Mouse (Mus musculus) left cerebral cortex, postnatal 25 days (tissue): Measurements from ENCODE around the gene Garnl3. TPM values are rescaled to one million over a fixed set of nuclear protein-coding genes. Genes with fewer than 3 reads are reported as not detected.

Experiments
- DNase-seq, 2 experiments: peaks; one replicate each; pipeline ENCODE4 v3.0.0; 2022; ENCODE audit warnings: low spot score in 2 of 2, mixed read lengths in 1 of 2
- intact Hi-C: fragments of 180-260 bp; cut with DNase I; formaldehyde crosslinking; loops from one replicate; pipeline ENCODE4 v1.15.1; 2025
- total RNA-seq, 2 experiments: library from RNA; stranded (reverse); gene quantifications; 2 replicates each; pipeline ENCODE4 v1.2.3; 2021

Gene Garnl3
- total RNA-seq, 2 experiments from 2014 or later: 117 to 125 TPM

DNA sequence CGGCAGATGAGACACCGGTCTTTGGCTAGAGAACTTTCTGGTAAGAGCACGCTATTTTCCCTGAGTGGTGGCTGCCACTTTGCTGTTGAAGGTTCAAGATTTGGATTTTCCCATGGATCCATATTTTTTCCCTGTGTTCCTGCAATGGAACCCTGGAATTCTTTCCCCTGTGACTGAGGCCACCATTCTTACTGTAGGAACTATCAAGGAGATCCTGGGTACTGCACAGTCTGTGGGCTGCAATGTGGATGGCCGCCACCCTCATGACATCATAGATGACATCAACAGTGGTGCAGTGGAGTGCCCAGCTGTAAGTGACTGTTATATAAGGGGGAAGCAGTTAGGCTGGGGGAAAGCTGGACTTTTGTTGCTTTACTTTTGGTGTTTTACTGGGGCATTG is 167.9 kb downstream of the Garnl3 start:
- DNase-seq: peak in 1 of 2 experiments; percentile 48
- intact Hi-C loops: no loop called here

DNA sequence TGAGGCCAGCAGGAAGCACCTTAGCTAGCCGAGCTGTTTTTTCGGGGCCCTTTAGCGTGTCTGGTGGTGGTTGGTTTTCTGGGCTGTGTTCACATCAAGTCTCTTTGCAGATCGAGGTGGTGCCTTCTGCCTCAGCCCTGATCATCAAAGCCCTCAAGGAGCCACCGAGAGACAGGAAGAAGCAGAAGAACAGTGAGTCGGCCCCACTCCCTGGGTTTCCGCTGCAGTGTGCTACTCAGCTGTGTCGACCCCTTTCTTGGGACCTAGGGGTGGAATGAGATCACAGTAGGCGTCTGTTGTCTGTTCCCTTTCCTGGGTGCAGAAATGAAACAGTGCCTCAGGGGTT is 168.6 kb downstream of the Garnl3 start:
- intact Hi-C loops: no loop called here
- no peak for DNase-seq

DNA sequence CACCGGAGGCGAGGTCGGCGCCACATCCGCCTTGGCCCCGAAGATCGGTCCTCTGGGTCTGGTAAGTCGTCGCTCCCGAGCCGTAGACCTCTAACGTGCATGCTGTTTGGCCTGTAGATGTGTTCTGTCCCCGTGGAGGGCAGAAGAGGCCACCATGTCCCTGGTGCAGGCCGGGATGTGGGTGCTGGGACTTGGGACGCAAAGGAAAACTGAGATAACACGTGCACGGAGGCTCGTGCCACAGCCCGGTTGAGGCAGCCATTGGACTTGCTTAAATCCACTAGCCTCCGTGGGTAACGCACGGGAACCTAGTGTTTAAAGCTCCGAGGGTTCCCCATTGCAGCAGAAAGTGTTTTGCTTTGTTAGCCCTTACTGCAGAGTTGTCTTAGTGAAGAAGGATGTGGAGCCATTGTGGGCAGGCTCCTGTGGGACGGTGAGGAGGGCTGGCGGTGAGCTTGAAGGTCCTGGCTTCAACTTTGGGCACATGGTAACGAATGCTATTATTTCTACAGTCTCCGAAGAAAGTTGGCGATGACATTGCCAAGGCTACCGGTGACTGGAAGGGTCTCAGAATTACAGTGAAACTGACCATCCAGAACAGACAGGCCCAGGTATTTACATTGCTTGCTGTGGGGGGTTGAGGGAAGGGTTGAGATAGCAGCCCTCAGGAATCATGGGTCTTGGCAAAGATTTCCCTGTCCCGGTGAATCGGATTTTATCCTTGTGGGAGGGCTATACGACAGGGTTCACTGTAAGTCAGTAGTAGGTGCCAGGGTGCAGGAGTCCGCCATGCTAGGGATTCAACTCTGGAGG is 169.2 kb downstream of the Garnl3 start:
- DNase-seq: peak in 1 of 2 experiments; percentile 32
- intact Hi-C loops: no loop called here

- intact Hi-C loops: no loop called here
- DNase-seq: peak; percentile 95
These were observed 170.1 kb downstream of the Garnl3 start, which contains the start of the genes Rpl12 and Lrsam1 for GRCm38 (mm10) chr2:32961192-32961995. Rpl12 (plus strand) TSS chr2:32961559. Lrsam1 (minus strand) TSS chr2:32961614.

- intact Hi-C loops: no loop called here
- no peak for DNase-seq
These were observed 171.2 kb downstream of the Garnl3 start for GRCm38 (mm10) chr2:32960273-32960672.

DNA sequence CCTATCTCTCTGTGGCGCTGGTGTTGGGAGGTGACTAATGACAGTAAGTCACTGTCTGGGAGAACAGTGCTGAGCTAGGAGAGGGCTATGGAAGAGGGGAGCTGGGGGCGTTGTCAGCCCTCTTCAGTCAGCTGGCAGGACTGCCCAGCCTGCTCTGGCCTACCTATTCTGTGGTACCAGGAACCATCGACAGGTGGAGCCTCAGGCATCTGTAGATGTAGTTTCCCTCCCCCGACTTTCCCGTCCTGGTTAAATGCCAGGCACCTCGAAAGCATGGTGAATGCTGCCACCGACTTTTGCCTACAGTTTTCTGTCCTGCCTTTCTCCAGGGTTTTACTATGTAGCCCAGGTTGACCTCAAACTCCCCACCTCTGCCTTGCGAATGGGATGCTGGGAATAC is 174.1 kb downstream of the Garnl3 start:
- peak in 1 of 2 experiments; percentile 62 for DNase-seq
- intact Hi-C loops: no loop called here

GRCm38 (mm10) chr2:32954581-32954980 is 176.9 kb downstream of the Garnl3 start:
- no peak for DNase-seq
- intact Hi-C loops: no loop called here

DNA sequence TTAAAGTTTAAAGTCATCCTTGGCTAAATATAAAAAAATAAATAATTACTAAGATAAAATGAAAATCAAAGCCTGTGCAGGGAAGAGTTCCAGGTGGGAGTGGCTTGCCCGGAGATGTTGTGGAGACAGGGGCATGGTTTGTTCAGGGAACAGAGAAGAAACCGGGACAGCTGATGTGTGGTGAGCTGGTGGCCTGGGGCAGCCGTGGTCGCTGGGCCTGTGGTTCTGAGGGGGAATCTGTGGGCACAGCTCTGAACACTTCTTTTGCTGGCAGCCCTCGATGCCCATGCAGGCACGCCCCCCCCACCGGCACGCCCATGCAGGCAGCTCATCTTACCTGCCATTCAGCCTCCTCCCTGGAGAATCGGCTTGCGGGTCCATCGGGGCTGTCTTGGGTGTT is 184.0 kb downstream of the Garnl3 start:
- DNase-seq: no peak
- intact Hi-C loops: no loop called here

- intact Hi-C loops: no loop called here
- DNase-seq: no peak
These were observed 191.0 kb downstream of the Garnl3 start for GRCm38 (mm10) chr2:32940483-32940882.

- intact Hi-C loops: no loop called here
- DNase-seq: peak in 1 of 2 experiments; percentile 76
These were observed 192.0 kb downstream of the Garnl3 start for GRCm38 (mm10) chr2:32939418-32939817.

GRCm38 (mm10) chr2:32938741-32939140 is 192.7 kb downstream of the Garnl3 start:
- no peak for DNase-seq
- intact Hi-C loops: no loop called here

Other genes with a start within 250 kb of the Garnl3 start
- 100 to 1,000 TPM; 103 to 104 TPM for gene Rpl12, start 170.1 kb downstream of the Garnl3 start, total RNA-seq
- gene Lrsam1, start 170.0 kb downstream of the Garnl3 start, total RNA-seq: 10 to 100 TPM; 35.4 to 43.8 TPM
- gene Slc2a8, start 149.6 kb downstream of the Garnl3 start, total RNA-seq: 10 to 100 TPM; 23.6 to 27.0 TPM
- gene Angptl2, start 84.4 kb upstream of the Garnl3 start, total RNA-seq: 1 to 10 TPM; 2.2 to 2.3 TPM
- gene Ralgps1, start 239.8 kb upstream of the Garnl3 start, total RNA-seq: 10 to 100 TPM; 56.8 to 59.2 TPM